Mouse (Mus musculus): ENCODE measurements around the gene Tmem39a. TPM values are rescaled to one million over a fixed set of nuclear protein-coding genes. Genes with fewer than 3 reads are reported as not detected.

The Tmem39a gene
- polyA plus RNA-seq (2015; fragmentation: Illumina TruSeq; extraction: RNeasy Lipid Tissue Mini Kit (QIAGEN cat#74804); ENCODE audit: insufficient read depth, low replicate concordance): 51.7 TPM

GRCm38 (mm10) chr16:38558221-38558748 lies at the start of gene Tmem39a:
TSS of gene Tmem39a (plus strand) at chr16:38558698.

DNA sequence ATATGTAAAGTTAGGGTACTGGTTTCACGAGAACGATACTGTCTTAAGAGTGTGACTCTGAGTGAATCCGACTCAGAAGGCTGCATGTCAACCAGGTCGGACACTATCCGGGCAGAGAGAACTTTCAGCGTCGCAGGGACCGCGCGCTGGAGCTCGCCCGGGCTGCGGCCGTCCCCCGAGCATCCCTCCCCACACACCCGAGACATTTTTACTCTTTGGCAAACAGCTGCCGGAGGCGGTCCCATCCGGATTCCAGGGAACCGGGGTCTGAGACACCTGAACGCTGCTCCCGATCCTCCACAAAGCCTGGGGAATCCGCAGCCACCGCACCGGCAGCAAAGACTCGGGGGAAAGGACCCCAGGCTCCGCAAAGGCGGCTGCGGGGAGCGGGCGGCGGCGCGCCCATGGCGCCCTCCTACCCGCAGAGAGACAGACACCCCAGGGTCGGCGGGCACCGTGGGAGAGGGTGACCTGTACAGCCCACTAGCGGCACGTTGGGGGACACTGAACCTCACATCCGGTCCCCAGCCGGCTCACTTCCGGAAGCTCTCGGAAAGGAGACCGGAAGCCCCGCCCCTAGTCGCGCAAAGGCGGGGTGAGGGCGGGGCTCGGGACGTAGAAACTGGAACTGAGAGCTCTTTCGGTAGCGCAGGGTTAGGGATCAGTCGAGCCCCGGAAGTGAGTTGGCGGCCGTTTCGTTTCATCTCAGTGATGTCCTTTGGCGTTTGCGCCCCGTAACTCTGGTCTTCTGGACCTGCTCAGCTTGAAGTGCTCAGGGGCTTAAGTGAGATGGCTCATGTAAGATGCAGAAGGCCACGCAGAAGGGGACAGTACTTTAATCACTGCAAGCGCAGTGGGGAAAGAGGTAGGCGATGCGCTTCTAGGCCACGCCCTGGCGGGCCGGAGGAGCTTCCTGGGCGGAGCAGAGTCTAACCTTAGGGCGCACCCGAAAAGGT lies 36.1 kb upstream of the Tmem39a start, which contains the start of gene Timmdc1:
Gene Timmdc1, minus strand, starts transcription at position 535 of the 956 bp plus-strand sequence.

GRCm38 (mm10) chr16:38549479-38550396 lies 8.8 kb upstream of the Tmem39a start, which contains the start of gene Poglut1:
TSS of gene Poglut1 (minus strand) at chr16:38550258.

Other genes starting within 250 kb of the Tmem39a start
- gene Maats1, start 216.6 kb upstream of the Tmem39a start, polyA plus RNA-seq (2015; fragmentation: Illumina TruSeq; extraction: RNeasy Lipid Tissue Mini Kit (QIAGEN cat#74804); ENCODE audit: insufficient read depth, low replicate concordance): not detected
- gene Cox17, start 211.7 kb upstream of the Tmem39a start, polyA plus RNA-seq (2015; fragmentation: Illumina TruSeq; extraction: RNeasy Lipid Tissue Mini Kit (QIAGEN cat#74804); ENCODE audit: insufficient read depth, low replicate concordance): 89.6 TPM
- not detected for gene Gm21987, start 211.7 kb upstream of the Tmem39a start, polyA plus RNA-seq (2015; fragmentation: Illumina TruSeq; extraction: RNeasy Lipid Tissue Mini Kit (QIAGEN cat#74804); ENCODE audit: insufficient read depth, low replicate concordance)
- 0.65 TPM for gene Popdc2, start 196.5 kb upstream of the Tmem39a start, polyA plus RNA-seq (2015; fragmentation: Illumina TruSeq; extraction: RNeasy Lipid Tissue Mini Kit (QIAGEN cat#74804); ENCODE audit: insufficient read depth, low replicate concordance)
- gene Pla1a, start 125.6 kb upstream of the Tmem39a start, polyA plus RNA-seq (2015; fragmentation: Illumina TruSeq; extraction: RNeasy Lipid Tissue Mini Kit (QIAGEN cat#74804); ENCODE audit: insufficient read depth, low replicate concordance): 1.1 TPM
- gene Adprh, start 106.0 kb upstream of the Tmem39a start, polyA plus RNA-seq (2015; fragmentation: Illumina TruSeq; extraction: RNeasy Lipid Tissue Mini Kit (QIAGEN cat#74804); ENCODE audit: insufficient read depth, low replicate concordance): 20.9 TPM
- 22.9 TPM for gene Cd80, start 103.1 kb upstream of the Tmem39a start, polyA plus RNA-seq (2015; fragmentation: Illumina TruSeq; extraction: RNeasy Lipid Tissue Mini Kit (QIAGEN cat#74804); ENCODE audit: insufficient read depth, low replicate concordance)
- 16.8 TPM for gene Timmdc1, start 36.0 kb upstream of the Tmem39a start, polyA plus RNA-seq (2015; fragmentation: Illumina TruSeq; extraction: RNeasy Lipid Tissue Mini Kit (QIAGEN cat#74804); ENCODE audit: insufficient read depth, low replicate concordance)
- 63.1 TPM for gene Poglut1, start 8.4 kb upstream of the Tmem39a start, polyA plus RNA-seq (2015; fragmentation: Illumina TruSeq; extraction: RNeasy Lipid Tissue Mini Kit (QIAGEN cat#74804); ENCODE audit: insufficient read depth, low replicate concordance)
- gene Arhgap31, start 154.6 kb downstream of the Tmem39a start, polyA plus RNA-seq (2015; fragmentation: Illumina TruSeq; extraction: RNeasy Lipid Tissue Mini Kit (QIAGEN cat#74804); ENCODE audit: insufficient read depth, low replicate concordance): 11.5 TPM
- 10.9 TPM for gene B4galt4, start 183.6 kb downstream of the Tmem39a start, polyA plus RNA-seq (2015; fragmentation: Illumina TruSeq; extraction: RNeasy Lipid Tissue Mini Kit (QIAGEN cat#74804); ENCODE audit: insufficient read depth, low replicate concordance)
- gene Upk1b, start 241.6 kb downstream of the Tmem39a start, polyA plus RNA-seq (2015; fragmentation: Illumina TruSeq; extraction: RNeasy Lipid Tissue Mini Kit (QIAGEN cat#74804); ENCODE audit: insufficient read depth, low replicate concordance): 1.1 TPM